Mouse (Mus musculus): ENCODE results near the gene Cfap74. TPM values are rescaled to one million over a fixed set of nuclear protein-coding genes. Genes with fewer than 3 reads are reported as not detected.
"Not testable (repeated sequence)": the region's sequence is repeated elsewhere in the genome, so short reads cannot be mapped to it uniquely, and the experiment has no call there.

Gene Cfap74
- polyA plus RNA-seq, 1 experiment from 2014 or later = 3.8 TPM

- no peak overlapping the region for H3K9ac ChIP-seq
Observed at GRCm38 (mm10) chr4:155470997-155471396, 62.0 kb downstream of the Cfap74 start.

GRCm38 (mm10) chr4:155471406-155471805 is 62.4 kb downstream of the Cfap74 start:
- 88% methylated on average over 7 of the region's 7 CpGs for WGBS
- no peak overlapping the region for H3K4me2 ChIP-seq
- H3K27me3 ChIP-seq = peaks cover 37% of the 10 kb centered on the region

More at GRCm38 (mm10) chr4:155470997-155471396, 62.0 kb downstream of the Cfap74 start:
- Histone ChIP-seq H3K4me2 (no peak overlapping the region), H3K4me3 (no peak overlapping the region), H3K9me3 (no peaks in the 10 kb centered on the region), H3K36me3 (no peaks in the 10 kb centered on the region), H3K4me1 (peaks cover 10% of the 10 kb centered on the region; the same call in 1 of the 2 replicates), H3K27me3 (peaks cover 37% of the 10 kb centered on the region), H3K27ac (no peak overlapping the region)
- 85% methylated on average over 7 of the region's 7 CpGs for WGBS
- no peak for ATAC-seq (ENCODE audit: insufficient number of reproducible peaks, insufficient read depth, low FRiP score, low TSS enrichment, low read depth)

GRCm38 (mm10) chr4:155472716-155473290 is 63.8 kb downstream of the Cfap74 start:
- Histone ChIP-seq H3K9ac (no peak overlapping the region), H3K9me3 (no peaks in the 10 kb centered on the region), H3K4me3 (no peak overlapping the region), H3K27me3 (peaks cover 31% of the 10 kb centered on the region), H3K36me3 (no peaks in the 10 kb centered on the region), H3K4me2 (no peak overlapping the region), H3K4me1 (peaks cover 10% of the 10 kb centered on the region; the same call in 1 of the 2 replicates), H3K27ac (no peak overlapping the region)
- WGBS = 59% methylated on average over 3 of the region's 3 CpGs
- no peak for ATAC-seq (ENCODE audit: insufficient number of reproducible peaks, insufficient read depth, low FRiP score, low TSS enrichment, low read depth)

More at GRCm38 (mm10) chr4:155471406-155471805, 62.4 kb downstream of the Cfap74 start:
- no peaks in the 10 kb centered on the region for H3K9me3 ChIP-seq
- no peak for ATAC-seq (ENCODE audit: insufficient number of reproducible peaks, insufficient read depth, low FRiP score, low TSS enrichment, low read depth)
- no peak overlapping the region for H3K4me3 ChIP-seq
- peaks cover 10% of the 10 kb centered on the region; the same call in 1 of the 2 replicates for H3K4me1 ChIP-seq
- no peaks in the 10 kb centered on the region for H3K36me3 ChIP-seq
- H3K9ac ChIP-seq = no peak overlapping the region
- no peak overlapping the region for H3K27ac ChIP-seq

DNA sequence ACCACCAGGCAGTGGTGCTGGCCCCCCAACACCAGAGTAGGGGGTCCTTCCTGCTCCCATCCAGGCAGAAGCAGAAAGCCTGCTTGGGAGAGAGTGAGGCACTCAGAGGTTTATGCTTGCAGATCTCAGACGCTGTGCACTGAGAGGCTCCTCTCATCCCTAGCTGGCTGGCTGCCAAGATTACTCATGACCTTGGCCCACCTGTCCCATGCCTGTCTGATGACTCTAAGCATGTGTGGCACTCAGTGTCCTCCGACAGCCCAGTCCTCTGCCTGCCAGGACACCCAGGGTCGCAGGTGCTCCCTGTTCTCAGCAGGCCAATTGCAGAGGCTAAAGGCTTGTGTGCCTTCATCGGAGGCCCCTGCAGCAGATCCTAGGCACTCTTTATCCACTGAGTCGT is 64.3 kb downstream of the Cfap74 start:
- H3K9ac ChIP-seq = no peak overlapping the region
- no peak overlapping the region for H3K4me2 ChIP-seq
- H3K27me3 ChIP-seq = peaks cover 26% of the 10 kb centered on the region
- H3K4me1 ChIP-seq = peaks cover 10% of the 10 kb centered on the region; the same call in 1 of the 2 replicates
- H3K9me3 ChIP-seq = no peaks in the 10 kb centered on the region
- WGBS = 61% methylated on average over 5 of the region's 5 CpGs
- H3K27ac ChIP-seq = no peak overlapping the region
- H3K36me3 ChIP-seq = no peaks in the 10 kb centered on the region
- no peak for ATAC-seq (ENCODE audit: insufficient number of reproducible peaks, insufficient read depth, low FRiP score, low TSS enrichment, low read depth)
- no peak overlapping the region for H3K4me3 ChIP-seq

- H3K27ac ChIP-seq; H3K9me3 ChIP-seq; H3K9ac ChIP-seq; H3K4me3 ChIP-seq; H3K4me1 ChIP-seq; H3K36me3 ChIP-seq; ATAC-seq (ENCODE audit: insufficient number of reproducible peaks, insufficient read depth, low FRiP score, low TSS enrichment, low read depth); H3K4me2 ChIP-seq: not testable (repeated sequence)
- WGBS = 61% methylated on average over 2 of the region's 2 CpGs
- peaks cover 22% of the 10 kb centered on the region for H3K27me3 ChIP-seq
Observed at GRCm38 (mm10) chr4:155473796-155474195, 64.8 kb downstream of the Cfap74 start.

GRCm38 (mm10) chr4:155481381-155482124 is 72.6 kb downstream of the Cfap74 start:
- no peak for ATAC-seq (ENCODE audit: insufficient number of reproducible peaks, insufficient read depth, low FRiP score, low TSS enrichment, low read depth)
- Histone ChIP-seq H3K9ac (no peak overlapping the region), H3K36me3 (no peaks in the 10 kb centered on the region), H3K4me2 (peak overlapping the region; percentile 45), H3K4me1 (peaks cover 6% of the 10 kb centered on the region; the same call in 1 of the 2 replicates), H3K4me3 (peak overlapping the region; percentile 14; the same call in 1 of the 2 replicates), H3K9me3 (no peaks in the 10 kb centered on the region), H3K27ac (no peak overlapping the region), H3K27me3 (no peaks in the 10 kb centered on the region; the same call in 1 of the 2 replicates)
- WGBS = 25% methylated on average over 28 of the region's 28 CpGs

GRCm38 (mm10) chr4:155482125-155482480 is 73.1 kb downstream of the Cfap74 start:
- Histone ChIP-seq H3K9ac (no peak overlapping the region), H3K4me1 (peaks cover 6% of the 10 kb centered on the region; the same call in 1 of the 2 replicates), H3K27ac (no peak overlapping the region), H3K36me3 (no peaks in the 10 kb centered on the region), H3K4me3 (no peak overlapping the region), H3K9me3 (no peaks in the 10 kb centered on the region), H3K4me2 (no peak overlapping the region), H3K27me3 (no peaks in the 10 kb centered on the region; the same call in 1 of the 2 replicates)
- WGBS = 86% methylated on average over 6 of the region's 6 CpGs
- ATAC-seq (ENCODE audit: insufficient number of reproducible peaks, insufficient read depth, low FRiP score, low TSS enrichment, low read depth) = no peak

DNA sequence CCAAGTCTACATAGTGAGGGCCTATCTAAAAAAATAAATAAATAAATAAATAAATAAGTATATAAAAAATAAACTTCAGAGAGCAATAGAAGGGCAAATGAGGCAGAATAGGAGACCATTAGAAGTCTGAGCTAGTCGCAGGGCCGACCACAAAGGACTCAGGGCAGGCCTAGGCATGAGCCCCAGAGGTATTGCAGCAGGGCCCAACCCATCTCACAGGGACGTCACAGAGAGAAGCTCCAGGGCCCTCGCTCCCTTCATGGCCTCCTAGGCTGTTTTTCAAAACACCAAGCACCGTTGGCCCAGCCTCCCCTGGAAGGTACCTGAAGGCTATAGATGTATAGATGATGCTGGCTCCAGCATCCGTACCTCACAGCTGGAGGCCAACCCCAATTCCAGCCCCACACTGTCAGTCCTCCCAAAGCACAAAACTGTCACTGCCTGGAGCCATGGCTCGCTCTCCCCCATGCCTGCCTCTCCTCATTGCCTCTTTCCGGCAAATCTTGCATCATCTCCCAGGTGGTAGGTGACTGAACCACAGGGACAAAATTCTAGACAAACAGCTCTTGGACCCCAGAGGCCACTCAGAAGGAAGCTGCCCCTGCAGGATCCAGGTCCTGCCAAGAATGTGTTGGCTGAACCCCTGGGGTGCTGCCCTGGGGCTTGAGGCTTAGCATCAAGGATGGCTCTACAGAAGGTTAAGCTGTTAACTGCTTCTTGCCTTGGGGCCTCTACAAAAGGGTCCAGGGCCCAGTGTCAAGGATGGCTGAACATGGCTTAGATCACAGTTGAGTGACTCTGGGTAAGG is 73.9 kb downstream of the Cfap74 start:
- Histone ChIP-seq H3K27ac (no peak overlapping the region), H3K27me3 (no peaks in the 10 kb centered on the region), H3K36me3 (no peaks in the 10 kb centered on the region), H3K9me3 (no peaks in the 10 kb centered on the region), H3K4me3 (no peak overlapping the region), H3K9ac (no peak overlapping the region), H3K4me1 (peaks cover 10% of the 10 kb centered on the region), H3K4me2 (no peak overlapping the region)
- ATAC-seq (ENCODE audit: insufficient number of reproducible peaks, insufficient read depth, low FRiP score, low TSS enrichment, low read depth) = no peak
- WGBS = 50% methylated on average over 8 of the region's 8 CpGs

GRCm38 (mm10) chr4:155485521-155485920 is 76.5 kb downstream of the Cfap74 start:
- no peak for ATAC-seq (ENCODE audit: insufficient number of reproducible peaks, insufficient read depth, low FRiP score, low TSS enrichment, low read depth)
- Histone ChIP-seq H3K27me3 (no peaks in the 10 kb centered on the region), H3K4me2 (no peak overlapping the region), H3K4me1 (peaks cover 27% of the 10 kb centered on the region), H3K9me3 (no peaks in the 10 kb centered on the region), H3K27ac (no peak overlapping the region), H3K9ac (no peak overlapping the region), H3K4me3 (no peak overlapping the region), H3K36me3 (no peaks in the 10 kb centered on the region)
- WGBS = 68% methylated on average over 3 of the region's 3 CpGs

DNA sequence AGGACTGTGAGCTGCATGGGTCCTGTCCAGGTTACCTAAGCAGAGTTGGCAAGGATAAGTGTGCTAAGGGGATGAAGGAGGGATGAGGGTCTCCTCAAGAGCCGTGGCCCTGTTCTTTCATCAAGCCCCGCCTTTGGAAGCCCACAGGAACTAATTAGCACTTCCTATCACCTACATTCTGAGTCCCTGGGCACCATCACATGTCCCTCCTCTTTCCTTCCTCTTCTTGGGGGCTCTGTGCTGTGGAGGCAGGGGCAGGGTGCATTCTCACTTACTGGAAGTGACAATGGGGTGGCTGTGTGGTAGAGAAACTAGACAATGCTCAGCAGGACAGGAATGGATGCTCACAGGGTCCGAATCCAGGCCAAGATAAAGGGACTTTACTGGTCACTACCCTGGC is 78.8 kb downstream of the Cfap74 start:
- Histone ChIP-seq H3K4me1 (peaks cover 24% of the 10 kb centered on the region), H3K4me2 (no peak overlapping the region), H3K9ac (no peak overlapping the region), H3K9me3 (no peaks in the 10 kb centered on the region), H3K36me3 (no peaks in the 10 kb centered on the region), H3K4me3 (no peak overlapping the region), H3K27me3 (no peaks in the 10 kb centered on the region), H3K27ac (peak overlapping the region; percentile 73)
- ATAC-seq (ENCODE audit: insufficient number of reproducible peaks, insufficient read depth, low FRiP score, low TSS enrichment, low read depth) = no peak
- 41% methylated on average over 3 of the region's 3 CpGs for WGBS

GRCm38 (mm10) chr4:155488232-155489025 is 79.4 kb downstream of the Cfap74 start:
- WGBS = 69% methylated on average over 8 of the region's 8 CpGs
- Histone ChIP-seq H3K4me2 (peak overlapping the region; percentile 14; the same call in 1 of the 2 replicates), H3K4me3 (no peak overlapping the region), H3K9me3 (no peaks in the 10 kb centered on the region), H3K27me3 (no peaks in the 10 kb centered on the region), H3K4me1 (peaks cover 27% of the 10 kb centered on the region), H3K9ac (peak overlapping the region; percentile 51; the same call in 1 of the 2 replicates), H3K27ac (peak overlapping the region; percentile 73), H3K36me3 (no peaks in the 10 kb centered on the region)
- 0 out of 2 replicates have a peak, but pooled peaks have one; percentile 29 for ATAC-seq (ENCODE audit: insufficient number of reproducible peaks, insufficient read depth, low FRiP score, low TSS enrichment, low read depth)

Data from embryonic facial prominence, embryonic 13.5 days (tissue).